Mouse (Mus musculus): ENCODE data around the gene 9930111J21Rik2. TPM values are rescaled to one million over a fixed set of nuclear protein-coding genes. Genes with fewer than 3 reads are reported as not detected.
"Not testable (repeated sequence)": the region's sequence is repeated elsewhere in the genome, so short reads cannot be mapped to it uniquely, and the experiment has no call there.

9930111J21Rik2 gene
- total RNA-seq (2021): 1 to 10 TPM in 1 of 2 experiments, under 1 TPM in 1; 0.86 to 1.5 TPM

- not testable (repeated sequence) for DNase-seq (ENCODE audit: extremely low spot score in 1 of 2, low spot score in 1 of 2)
These were observed at the start of gene 9930111J21Rik2 for GRCm38 (mm10) chr11:49051093-49051891. TSS of gene 9930111J21Rik2 (minus strand) at chr11:49051242.

DNA sequence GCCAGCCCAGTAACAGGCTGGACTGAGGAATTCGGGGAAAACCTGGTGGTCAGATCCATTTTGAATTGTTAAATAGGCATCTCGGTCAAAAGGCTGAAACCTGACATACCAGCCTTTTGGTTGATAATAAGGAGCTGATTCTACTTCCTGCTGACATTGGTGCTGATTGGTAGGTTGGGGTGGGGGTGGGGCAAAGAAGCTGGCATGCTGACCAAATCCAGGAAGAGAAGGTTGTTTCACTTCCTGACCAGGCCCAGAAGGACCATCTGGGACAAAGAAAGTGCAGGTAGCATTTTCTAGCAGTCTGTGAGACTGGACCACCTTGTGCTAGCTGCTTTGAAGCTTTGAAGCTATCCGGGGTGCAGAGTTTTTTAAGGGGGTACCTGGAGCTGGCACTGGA lies 49.4 kb upstream of the 9930111J21Rik2 start:
- DNase-seq (ENCODE audit: extremely low spot score in 1 of 2, low spot score in 1 of 2): no peak

GRCm38 (mm10) chr11:49095367-49095766 lies 44.3 kb upstream of the 9930111J21Rik2 start:
- no peak for DNase-seq (ENCODE audit: extremely low spot score in 1 of 2, low spot score in 1 of 2)

DNA sequence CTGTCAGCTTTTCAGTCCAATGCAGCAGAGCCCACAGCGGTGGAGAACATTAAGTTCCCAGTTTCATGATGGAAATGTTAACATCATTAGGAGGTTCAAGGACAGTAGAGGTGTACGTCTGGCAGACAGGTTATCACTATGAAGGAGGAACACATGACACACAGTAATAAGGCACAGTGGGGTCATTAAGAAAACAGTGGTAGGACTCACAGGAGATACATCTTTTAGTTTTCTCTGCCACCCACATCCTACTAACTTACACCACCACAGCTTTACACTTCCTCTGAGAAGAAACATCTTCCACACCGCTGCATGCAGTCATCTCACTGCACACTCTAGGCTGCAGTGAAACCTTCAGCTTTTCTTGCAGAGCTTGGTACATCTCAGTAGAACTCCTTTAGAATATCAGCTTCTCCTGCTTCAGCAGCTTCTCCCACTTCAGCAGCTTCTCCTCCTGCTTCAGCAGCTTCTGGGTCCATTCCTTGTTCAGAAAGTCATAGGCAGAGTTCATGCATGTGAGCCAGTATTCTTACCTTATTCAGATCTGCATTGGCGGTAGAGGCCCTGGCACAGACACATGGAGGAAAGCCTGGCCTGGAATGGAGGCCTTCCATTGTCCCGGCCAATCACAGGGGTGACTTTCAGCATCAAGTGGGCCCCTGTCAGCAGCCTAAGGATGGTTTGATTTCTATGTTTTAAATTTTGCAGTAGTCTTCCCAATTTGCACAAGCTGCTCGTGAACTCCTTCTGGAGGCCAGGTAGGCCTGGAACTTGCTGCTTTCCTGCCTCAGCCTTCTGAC lies 43.0 kb upstream of the 9930111J21Rik2 start:
- no peak for DNase-seq (ENCODE audit: extremely low spot score in 1 of 2, low spot score in 1 of 2)

DNA sequence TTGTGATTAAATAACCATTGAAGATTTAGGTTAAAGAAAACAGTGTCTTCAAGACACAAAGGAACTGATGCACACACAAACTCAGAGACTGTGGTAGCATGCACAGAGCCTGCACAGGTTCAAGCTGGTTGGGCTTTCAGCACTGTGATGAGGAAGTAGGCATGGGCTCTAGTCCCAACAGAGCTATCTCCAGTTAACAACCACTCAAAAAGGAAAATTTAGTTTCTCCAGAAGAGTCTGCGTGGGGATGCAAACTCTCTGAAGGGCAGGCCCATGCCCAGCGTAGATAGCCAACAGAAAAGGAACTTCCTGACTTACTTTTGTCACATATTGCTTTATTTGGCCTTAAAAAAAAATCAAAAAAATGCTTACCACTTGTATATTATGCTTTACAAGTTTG lies 41.7 kb upstream of the 9930111J21Rik2 start:
- no peak for DNase-seq (ENCODE audit: extremely low spot score in 1 of 2, low spot score in 1 of 2)

GRCm38 (mm10) chr11:49092053-49092586 lies 41.1 kb upstream of the 9930111J21Rik2 start:
- DNase-seq (ENCODE audit: extremely low spot score in 1 of 2, low spot score in 1 of 2): no peak

DNA sequence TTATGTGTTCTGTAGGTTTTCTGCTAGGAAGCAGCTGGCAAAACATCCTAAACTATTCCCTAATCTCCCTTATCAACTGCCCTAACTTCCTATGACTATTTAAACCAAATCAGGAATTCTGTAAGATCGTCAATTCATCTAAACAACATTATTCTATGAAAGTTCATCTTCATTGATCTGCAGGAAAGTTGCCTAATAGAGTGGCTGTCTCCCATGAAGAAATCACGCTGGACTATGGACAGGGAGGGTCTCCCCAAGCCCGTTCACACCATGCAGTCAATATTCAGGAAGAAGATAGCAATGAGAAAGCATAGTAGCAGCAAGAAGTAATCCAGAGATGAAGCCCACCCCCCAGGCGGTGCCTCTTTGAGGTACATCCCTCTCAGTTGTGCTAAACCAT lies 40.1 kb upstream of the 9930111J21Rik2 start:
- no peak for DNase-seq (ENCODE audit: extremely low spot score in 1 of 2, low spot score in 1 of 2)

DNA sequence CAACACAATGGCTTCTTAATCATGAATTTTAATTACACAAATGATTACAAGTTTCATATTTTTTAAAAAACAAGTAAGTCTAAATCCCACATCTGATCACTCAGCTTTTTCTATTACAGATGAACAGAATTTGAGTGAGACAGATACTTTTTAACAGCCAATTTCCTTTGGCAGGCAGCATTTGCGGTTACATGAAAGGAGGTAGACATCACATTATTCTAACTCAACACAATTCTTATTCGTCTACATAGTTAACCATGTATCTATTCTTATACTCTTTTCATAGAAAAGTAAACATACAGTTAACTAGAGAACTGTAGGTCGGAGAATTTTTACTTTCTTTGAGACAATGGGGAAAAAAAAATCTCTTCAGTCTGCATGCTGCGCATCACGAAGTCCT lies 39.5 kb upstream of the 9930111J21Rik2 start:
- DNase-seq (ENCODE audit: extremely low spot score in 1 of 2, low spot score in 1 of 2): no peak

DNA sequence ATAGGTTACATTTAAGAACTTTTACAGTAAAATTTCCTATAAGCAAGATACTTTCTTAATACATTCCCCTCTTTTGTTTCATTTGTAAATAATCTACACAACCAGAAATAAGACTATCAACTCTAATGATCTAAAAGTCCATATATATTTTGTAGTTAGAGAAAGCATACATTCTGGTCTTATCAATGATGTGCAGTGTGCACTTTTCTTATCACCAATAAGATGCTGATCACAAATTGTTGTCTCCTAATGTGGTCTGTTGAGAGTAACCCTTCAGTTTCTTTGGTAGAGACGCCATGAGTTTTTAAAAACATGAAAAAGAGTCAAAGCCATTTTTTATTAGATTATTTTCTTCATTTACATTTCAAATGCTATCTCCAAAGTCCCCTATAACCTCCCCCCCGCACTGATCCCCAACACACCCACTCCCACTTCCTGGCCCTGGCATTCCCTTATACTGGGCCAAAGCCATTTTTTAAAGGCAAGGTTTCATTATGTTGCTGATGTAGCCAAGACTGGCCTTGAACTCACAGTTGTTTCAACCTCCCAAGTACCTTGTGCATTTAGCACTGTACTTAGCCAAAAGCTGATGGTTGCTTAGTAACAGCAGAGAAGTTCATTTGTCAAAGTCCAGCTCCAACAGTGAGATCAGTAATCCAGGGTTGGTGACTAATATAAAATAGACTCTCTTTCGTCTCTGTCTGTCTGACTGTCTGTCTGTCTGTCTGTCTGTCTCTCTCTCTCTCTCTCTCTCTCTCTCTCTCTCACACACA lies 38.9 kb upstream of the 9930111J21Rik2 start:
- DNase-seq (ENCODE audit: extremely low spot score in 1 of 2, low spot score in 1 of 2): no peak

DNA sequence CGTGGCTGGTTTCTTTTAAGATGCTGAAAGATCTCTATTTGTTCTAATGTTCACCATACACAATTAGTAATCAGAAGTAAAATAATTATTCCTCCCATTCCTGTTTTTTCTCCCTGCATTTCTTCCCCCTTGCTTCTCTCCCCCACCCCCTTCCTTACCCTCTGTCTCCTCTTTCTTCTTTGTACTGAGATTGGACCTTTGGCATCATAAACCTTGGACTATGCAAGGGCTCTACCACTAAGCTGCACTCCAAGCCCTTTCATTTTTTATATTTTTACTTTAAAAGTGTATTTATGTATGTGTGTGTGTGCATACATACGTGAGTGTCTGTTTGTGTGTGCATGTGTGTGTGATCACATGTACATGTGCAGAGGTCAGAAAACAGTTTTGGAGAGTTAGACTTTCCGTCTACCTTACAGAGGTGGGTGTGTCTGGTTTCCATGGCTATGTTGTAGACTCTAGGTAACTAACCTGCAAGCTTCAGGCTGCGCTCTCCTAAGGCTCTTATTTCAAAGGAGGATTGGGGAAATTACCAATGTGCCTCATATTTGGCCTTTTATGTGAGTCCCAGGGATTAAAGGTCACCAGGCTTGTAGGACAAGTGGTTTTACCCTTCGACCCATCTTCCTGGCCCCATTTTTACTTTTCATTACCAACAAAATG lies 38.1 kb upstream of the 9930111J21Rik2 start:
- DNase-seq (ENCODE audit: extremely low spot score in 1 of 2, low spot score in 1 of 2): no peak

DNA sequence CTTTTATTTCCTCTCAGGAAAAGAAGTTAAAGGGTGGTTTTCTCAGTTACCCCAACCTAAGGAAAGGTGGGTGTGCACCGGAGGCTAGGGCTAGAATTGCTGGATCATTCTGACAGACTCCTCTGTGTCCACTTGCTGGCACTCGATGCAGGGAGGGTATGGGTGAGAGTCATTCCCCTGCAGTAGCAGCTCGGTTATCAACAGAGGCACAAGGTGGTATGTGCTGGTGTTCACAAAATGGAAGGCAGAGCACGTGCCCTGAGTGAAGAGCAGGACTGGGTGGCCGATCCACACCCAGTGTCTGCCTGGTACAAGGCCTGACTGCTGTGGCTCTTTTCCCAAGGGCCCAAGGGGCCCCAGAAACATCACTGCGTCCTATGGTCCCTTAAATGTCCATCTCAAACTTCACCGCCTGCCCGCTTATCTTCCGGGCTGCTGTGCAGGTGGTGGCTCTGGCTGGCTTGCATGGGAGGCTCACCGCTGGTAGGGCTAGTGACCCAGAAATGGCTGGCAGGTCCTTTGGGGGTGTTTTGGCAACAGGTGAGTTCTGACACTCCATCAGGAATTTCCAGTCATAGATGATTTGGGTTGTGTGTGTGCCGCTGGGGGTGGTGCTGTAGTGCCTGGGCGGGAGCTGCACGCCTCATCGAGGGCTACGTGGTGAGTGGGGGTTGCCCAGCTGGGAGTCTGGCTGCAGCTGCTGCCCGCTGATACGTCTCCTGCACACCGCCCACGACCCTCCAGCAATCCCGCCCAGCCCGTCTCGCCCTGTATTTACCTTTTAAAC lies 37.0 kb upstream of the 9930111J21Rik2 start:
- no peak for DNase-seq (ENCODE audit: extremely low spot score in 1 of 2, low spot score in 1 of 2)

DNA sequence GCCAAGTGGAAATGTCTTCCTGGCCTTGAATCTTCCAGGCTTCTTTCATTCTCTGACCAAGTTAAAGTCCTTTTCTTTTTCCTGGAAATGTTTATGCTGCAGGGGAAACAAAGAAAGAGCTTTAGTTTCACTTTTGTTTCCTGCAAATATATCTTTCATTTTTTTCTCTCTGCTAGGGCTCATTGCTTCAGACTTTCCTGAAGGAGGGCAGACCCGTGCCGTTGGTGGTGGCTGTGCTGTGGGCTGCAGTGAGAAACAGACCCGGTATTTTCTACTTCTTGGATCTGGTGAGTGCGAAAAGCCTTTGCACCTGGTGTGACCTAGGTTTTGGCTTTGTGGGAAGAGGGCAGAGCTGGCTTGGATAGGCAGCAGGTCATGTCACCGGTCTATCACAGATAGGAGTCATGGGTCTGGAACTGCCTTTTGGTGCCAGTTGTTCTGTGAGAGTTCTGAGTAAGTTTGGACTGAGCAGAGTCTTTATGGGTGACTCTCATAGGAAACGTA lies 35.9 kb upstream of the 9930111J21Rik2 start:
- DNase-seq (ENCODE audit: extremely low spot score in 1 of 2, low spot score in 1 of 2): no peak

- no peak for DNase-seq (ENCODE audit: extremely low spot score in 1 of 2, low spot score in 1 of 2)
These were observed 33.8 kb upstream of the 9930111J21Rik2 start for GRCm38 (mm10) chr11:49084875-49085274.

DNA sequence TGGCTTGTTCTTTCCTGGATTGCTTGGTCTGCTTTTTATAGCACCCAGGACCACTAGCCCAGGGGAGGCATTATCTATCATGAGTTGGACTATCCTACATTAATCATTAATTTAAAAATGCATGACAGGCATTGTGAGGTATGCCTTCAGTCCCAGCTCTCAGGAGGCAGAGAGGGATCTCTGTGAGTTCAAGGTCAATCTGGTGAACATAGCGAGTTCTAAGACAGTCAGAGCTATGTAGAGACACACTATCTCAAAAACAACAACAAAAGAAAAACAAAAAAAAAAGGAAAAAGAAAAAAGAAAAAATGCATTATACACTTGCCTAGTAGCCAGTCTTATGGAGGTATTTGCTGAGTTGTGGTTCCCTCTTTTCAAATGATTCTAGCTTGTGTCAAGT lies 33.3 kb upstream of the 9930111J21Rik2 start:
- no peak for DNase-seq (ENCODE audit: extremely low spot score in 1 of 2, low spot score in 1 of 2)

GRCm38 (mm10) chr11:49083808-49084207 lies 32.8 kb upstream of the 9930111J21Rik2 start:
- DNase-seq (ENCODE audit: extremely low spot score in 1 of 2, low spot score in 1 of 2): no peak

DNA sequence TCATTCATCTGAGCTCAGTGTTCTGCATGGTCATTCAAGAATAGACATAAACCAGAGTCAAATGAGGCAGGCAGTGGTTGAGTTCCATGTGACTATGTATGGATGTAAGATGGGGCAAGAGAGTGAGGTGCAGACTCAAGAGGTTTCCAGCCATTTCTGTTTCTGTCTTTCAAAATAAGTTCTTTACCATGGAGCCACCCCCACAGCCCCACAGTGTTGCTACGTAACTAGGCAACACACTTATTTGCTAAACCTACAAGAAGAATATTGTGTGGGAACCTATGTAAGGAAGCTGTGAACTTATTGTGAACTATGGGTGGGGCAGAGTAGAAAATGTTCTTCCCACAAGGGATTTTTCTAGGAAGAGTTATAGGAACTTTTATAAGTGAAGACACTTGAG lies 32.1 kb upstream of the 9930111J21Rik2 start:
- no peak for DNase-seq (ENCODE audit: extremely low spot score in 1 of 2, low spot score in 1 of 2)

DNA sequence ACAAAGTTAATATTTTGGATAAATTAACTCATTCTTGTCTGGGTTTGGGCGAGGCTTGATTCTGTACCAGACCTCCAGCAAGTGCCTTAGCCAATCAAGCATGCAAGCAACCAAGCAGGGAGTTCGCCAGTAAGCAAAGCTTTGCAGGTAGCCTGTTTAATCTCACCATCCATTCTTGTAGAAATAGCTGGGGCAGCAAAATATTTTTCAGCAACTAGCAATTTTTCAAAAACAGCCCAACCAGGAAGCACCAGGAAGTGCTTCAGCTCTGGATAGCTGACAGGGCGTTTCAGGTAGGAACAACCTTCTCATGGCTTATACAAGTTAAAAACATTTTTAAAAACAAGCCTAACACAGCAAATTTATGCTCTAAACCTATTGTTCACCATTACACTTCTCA lies 30.8 kb upstream of the 9930111J21Rik2 start:
- DNase-seq (ENCODE audit: extremely low spot score in 1 of 2, low spot score in 1 of 2): no peak

DNA sequence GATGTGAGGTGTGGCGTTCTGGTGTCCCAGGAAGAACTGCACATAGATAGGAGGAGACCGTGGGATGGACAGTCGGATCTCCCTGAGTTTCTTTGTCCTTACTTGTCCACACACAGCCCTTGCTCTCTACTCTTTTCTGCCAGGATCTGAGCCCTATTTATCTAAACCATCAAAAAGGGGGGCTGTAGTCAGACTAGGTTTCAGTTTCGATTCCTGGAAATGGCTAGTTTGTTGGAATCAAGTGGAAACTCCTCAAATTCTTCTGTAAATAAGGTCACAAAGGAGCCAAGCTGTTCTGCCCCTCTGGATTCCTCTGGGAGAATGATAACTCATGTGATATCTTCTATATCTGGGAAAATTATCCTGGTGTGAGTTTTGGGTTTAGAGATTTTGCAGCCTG lies 30.3 kb upstream of the 9930111J21Rik2 start:
- DNase-seq (ENCODE audit: extremely low spot score in 1 of 2, low spot score in 1 of 2): no peak

DNA sequence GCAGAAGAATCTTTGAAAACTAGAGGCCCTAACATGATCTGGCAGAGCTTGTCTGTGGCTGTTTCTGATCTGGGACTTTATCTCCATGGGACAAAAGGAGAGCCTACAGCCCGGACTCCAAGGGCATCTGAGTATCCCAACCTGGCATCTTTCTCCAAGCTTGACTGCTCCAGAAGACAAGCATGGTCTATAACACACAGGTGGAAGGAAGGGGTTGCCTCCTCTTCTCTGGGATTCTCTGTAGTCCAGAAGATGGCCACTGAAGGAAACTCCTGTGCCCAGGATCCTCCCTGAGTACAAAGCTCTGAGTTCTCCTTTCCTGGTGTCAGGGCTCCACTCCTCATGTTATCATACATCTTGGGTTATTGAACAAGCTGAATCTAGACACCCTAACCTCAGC lies 29.6 kb upstream of the 9930111J21Rik2 start:
- no peak for DNase-seq (ENCODE audit: extremely low spot score in 1 of 2, low spot score in 1 of 2)

All from layer of hippocampus, postnatal 25 days (tissue).